Mouse (Mus musculus): ENCODE measurements around the gene Cers1.

Gene Cers1

DNA sequence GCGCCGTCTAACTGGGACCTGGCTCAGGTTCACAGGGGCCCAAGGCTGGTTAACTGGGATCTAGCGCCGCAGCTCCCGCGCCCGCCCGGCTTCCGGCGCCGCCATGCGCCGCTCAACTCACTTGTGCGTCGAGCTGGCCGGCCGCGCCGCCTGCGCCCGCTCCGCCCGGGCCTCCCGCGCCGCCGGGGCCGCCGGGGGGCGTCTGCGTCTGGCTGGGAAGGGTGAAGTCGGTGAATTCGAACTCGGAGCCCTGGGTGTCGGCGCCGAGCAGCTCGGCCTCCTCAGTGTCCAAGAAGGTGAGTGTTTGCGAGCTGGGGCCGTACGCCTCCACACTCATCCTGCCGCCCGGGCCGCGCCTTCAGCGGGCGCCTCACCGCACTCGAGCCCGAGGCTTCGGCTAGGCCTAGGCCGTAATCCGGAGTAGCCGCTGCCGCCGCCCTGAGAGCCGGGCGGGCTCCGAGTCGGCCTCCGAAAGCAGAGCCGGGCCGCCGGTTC, 37.1 kb downstream of the Cers1 start:
- peak; percentile 71 for DNase-seq

DNA sequence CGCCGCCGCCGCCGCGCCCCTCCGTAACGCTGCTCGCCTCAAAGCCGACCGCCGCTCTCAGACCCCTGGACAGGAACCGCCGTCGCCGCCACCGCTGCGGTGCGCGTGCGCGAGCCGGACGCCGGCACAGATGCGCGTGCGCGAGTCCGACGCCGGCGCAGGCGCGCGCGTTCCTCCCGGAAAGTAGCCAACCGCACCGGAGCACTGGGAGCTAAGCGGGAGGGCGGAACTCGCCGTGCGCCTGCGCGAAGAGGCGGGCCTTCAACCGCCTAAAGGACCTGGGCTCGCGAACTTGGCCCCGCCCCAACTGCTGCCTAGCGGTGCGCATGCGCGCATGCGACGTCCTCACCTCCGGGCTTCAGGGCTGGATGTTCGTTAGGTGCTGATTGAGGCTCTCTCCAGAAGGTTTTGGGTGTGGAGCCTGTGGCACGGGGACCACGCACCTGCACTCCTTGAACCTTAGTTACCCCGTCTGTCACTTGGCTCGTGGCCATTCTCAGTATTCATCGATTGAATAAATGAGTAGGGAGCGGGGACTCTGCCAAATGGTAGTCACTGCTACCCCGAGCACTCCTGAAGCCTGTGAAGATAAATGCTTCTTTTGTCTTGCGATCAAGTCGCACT, 37.7 kb downstream of the Cers1 start, which contains the start of gene Upf1:
Upf1 (minus strand) TSS at position 85 of the 624 bp plus-strand sequence.
- peak; percentile 100 for DNase-seq

DNA sequence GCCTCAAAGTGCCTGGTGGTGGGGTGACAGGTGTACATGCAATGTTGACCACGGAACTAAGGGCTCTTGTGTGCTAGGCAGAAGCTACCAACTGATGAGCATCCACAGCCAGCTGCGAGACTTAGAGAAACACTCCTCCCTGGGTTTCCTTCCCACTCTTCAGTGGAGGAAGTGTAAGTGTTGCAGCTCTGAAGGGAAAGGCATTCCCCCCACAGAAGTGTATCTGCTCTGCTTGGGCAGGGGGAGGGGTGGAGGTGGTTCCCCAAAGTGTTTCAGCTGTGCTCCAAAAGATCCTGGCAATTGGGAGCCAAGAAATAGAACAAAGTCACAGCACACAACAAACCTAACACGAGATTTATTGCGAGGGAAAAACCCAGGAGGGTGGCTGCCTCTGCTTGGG, 38.4 kb downstream of the Cers1 start:
- no peak for DNase-seq

DNA sequence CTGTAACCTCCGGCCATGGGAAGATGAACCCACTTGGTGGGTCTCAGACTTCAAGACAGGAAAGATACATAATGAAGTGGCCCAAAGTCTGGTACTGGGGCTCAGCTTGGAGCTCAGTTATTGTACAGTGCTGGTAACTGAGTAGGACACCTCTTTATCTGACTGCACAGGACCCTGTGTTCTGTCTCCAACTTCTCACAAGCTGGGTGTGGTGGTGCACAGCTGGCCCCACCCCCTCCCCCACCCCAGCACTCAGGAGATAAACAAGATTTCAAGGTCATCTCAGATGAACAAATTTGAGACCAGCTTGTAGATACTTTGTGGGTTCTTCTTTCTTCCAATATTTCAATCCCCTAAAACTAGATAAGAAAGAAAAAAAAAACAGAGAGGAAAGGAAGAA, 40.5 kb downstream of the Cers1 start:
- no peak for DNase-seq

DNA sequence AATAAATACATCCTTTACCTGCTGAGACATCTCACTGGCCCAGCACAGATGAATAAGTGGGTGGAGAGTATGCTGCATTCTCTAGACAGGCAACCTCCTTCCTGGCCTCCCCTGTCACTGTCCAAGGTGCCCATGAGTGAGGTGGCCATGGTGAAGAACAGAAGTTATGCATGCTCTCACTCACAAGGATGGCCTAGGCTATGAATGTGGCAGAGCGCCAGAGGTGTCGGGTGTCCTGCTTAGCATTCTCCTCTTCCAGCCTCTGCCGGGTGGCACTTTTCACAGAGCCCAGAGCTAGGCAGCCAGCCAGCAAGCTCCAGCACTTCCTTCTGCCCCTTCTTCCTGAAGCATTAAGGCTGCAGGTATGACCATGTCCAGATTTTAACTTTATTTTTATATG, 43.8 kb downstream of the Cers1 start:
- DNase-seq = no peak

DNA sequence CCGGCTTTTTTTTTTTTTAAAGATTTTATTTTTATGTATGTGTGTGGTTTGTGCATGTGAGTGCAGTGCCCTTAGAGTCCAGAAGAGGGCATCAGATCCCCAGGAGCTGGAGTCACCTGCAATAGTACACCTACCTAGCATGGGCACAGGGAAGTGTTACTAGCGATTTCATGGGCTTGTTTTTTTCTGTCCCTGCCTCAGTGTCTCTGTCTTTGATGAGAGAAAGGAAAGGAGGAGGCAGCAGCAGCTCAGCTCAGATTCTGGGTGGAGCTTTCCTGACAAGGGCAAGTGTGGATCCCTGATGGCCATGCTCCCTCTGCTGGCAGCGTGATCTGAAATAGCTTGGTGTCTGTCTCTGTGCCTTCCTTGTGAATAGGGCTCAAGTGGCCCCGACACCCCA, 45.2 kb downstream of the Cers1 start:
- peak; percentile 40 for DNase-seq

DNA sequence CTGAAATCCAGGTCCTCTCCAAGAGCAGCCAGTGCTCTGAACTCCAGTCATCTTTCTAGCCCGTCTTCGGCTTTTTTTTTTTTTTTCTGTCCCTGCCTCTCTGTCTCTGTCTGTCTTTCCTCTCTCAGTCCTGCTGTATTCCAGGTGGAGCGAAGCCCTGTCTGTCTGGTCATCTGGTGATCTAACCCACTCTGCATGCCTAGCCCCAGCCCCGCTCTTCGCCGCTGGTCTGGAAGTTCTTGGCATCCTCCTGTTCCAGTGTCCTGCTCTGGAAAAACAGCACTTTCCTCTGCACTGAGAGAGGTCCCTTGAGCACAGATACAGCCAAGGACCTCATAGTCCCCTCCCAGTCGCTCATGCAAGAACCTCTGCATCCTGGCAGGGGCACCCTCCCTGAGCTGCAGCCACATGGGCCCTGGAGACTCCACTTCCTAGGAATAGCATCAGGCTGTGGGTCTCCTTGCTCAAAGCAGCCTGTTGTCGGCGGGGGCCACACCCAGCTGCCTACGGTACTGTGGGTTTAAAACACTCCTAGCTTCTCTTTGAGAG, 46.0 kb downstream of the Cers1 start:
- no peak for DNase-seq

DNA sequence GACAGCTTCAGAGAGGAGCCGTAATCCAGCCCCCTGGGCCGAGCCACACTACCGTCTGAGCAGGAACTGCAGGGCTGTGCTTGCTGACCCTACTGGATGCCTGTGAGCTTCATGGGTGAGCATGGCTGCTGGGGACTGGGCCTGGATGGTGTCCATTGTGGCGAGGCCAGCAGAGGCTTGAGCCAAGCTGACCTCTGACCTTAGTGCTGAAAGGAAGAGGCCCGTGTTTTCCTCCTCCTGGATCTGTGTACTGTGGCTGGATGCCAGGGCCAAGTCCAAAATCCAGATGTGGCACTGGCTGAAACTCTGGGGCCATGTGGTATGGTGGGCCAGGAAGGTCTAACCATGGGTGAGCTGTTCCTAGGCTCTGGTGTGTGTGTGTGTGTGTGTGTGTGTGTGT, 48.5 kb downstream of the Cers1 start:
- DNase-seq = no peak

DNA sequence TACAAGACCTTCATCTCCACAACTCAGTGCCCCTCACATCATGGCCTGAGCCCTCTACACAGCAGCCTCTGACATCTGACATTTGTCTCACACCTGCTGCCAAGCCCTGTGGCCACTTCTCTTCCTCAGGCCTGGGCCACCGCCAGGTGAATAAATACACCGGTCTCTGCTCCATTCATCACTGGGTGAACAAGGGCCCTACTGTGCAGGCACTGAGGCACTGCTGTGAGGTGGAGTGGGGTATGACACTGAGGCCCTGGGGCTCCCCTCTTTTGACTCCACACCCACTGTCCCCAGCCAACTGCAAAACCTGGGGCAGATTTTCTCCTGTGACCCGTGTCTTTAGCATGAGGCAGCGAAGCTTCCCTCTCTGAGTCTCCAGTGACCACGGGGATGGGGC, 51.0 kb downstream of the Cers1 start:
- no peak for DNase-seq

DNA sequence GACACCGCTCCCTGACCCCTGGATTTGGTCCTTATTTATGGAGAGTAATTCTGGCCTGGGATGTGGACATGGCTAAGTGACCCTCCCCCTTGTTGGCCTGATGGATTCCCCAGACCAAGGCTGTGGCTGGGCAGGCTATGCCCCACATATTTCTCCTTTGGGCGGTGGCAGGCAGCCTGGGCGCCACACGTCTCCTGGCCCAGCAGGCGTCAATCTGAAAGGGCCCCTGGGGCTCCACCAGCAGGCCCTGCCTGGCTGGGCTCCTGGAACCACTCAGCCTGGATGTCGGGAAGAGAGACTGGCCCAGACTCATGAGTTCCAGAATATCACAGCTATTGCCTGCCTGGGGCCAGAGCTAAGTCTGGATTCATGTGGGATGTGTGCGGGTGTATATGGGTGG, 54.9 kb downstream of the Cers1 start:
- no peak for DNase-seq

DNA sequence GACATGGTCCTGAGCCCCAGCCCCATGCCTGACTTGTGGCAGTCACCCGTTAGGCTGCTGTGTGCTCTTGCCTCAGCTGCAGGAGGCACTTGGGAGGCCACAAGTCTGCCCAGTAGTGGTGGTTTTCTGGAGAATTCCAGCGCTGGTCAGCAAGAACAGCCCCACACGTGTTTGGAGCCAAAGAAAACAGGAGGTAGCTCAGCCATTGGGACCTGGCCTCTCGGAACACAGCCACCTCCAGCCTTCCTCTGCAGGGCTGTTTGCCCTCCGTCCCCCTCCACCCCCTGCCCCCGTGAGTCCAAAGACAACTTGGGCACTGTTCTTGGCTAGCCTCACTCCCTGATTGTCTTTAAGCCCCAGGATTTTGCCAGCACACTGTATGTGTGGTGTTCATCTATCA, 56.4 kb downstream of the Cers1 start:
- DNase-seq = no peak

DNA sequence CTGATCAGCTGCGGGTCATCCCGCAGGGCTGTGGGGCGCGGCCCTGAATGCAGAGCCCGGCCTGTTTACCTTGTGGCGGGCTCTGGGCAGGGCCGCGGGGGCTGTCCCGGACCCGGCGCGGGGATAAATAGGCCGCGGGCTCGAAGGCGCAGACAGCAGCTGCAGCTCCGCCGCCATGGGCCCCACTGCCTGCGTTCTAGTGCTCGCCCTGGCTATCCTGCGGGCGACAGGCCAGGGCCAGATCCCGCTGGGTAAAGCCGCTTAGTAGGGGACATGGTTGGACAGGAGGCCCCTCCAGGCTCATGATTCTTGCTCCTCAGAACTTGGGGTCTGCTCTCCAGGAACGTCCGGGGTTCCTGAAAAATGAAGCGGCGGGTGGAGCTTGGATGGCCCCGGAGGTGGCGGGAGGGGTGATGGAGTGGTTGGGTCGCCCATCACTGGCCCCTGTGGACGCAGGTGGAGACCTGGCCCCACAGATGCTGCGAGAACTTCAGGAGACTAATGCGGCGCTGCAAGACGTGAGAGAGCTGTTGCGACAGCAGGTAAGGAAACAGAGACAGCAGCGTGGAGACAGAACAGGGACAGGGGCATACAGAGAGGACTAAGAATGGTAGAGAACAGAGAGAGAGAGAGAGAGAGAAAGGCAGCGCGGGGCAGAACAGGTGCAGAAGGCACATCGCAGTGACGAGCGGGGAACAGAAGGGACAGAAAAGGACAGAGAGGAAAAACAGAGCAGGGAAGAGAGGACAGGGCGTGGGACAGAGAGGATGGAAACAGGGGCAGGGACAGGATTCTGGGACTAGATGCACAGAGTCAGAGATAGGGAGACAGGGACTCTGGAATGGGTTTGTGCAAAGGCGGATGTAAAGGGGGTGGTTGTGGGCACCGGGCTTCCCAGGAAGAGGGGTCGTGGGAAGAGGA, 58.1 kb downstream of the Cers1 start, which contains the start of gene Comp:
Comp (plus strand) TSS at position 162 of the 921 bp plus-strand sequence.
- DNase-seq = no peak

DNA sequence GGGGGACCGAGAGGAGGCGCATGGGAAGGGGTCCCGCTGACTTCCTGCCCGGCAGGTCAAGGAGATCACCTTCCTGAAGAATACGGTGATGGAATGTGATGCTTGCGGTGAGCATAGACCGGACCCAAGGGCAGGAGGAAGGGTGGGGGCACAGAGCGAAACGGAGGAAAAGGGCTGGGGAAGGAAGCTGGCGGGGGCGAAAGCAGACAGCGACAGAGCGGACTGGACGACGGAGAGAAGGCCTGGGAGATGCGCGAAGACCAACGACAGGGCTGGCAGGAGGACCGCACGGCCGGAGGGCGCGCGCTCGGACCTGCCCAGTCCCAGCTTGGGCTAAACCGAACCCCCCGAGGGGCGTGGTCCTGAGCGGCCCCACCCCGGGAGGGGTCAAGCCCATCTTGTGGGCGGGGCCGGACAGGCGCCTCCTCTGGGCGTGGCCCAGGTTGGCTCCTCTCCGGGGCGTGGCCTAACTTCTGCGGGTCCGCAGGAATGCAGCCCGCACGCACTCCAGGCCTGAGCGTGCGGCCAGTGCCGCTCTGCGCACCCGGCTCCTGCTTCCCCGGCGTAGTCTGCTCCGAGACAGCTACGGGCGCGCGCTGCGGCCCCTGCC, 58.8 kb downstream of the Cers1 start:
- peak; percentile 56 for DNase-seq

DNA sequence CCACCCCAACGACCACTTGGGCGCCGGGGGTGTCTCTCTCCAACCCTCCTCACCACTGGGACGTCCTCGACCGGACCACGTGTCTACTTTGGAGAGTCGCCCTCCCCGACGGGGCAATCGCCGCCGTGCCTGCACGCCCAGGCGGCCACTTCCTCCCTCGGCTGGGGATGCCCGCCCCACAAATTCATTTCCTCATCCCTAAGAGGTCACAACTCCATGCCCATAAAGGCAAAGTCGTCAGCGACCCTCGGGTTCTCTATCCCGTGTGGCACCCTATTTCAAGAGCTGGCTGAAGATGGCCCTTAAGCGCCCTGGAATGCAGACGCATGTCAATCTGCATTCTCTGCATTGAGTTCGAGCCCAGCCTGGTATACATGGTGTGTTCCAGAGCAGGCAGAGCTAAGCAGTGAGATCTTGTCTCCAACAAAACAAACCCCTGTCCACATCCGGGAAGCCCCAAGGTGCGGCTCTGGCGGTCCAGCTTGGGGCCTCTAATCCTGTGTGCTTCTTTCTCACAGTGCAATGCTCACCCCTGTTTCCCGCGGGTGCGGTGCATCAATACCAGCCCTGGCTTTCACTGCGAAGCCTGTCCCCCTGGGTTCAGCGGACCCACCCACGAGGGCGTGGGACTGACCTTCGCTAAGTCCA, 59.8 kb downstream of the Cers1 start:
- no peak for DNase-seq

DNA sequence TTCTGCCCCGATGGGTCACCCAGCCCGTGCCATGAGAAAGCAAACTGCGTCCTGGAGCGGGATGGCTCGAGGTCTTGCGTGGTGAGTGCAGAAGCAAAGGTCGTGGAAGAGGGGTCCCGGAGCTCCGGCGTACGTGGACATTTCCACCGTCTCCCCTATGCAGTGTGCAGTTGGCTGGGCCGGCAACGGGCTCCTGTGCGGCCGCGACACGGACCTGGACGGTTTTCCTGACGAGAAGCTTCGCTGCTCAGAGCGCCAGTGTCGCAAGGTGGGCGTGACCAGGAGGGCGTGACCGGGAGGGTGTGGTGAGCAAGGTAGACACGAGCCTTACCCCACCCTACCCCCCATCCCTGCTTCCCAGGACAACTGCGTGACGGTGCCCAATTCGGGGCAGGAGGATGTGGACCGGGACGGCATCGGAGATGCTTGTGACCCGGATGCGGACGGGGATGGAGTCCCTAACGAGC, 60.7 kb downstream of the Cers1 start:
- DNase-seq = no peak

DNA sequence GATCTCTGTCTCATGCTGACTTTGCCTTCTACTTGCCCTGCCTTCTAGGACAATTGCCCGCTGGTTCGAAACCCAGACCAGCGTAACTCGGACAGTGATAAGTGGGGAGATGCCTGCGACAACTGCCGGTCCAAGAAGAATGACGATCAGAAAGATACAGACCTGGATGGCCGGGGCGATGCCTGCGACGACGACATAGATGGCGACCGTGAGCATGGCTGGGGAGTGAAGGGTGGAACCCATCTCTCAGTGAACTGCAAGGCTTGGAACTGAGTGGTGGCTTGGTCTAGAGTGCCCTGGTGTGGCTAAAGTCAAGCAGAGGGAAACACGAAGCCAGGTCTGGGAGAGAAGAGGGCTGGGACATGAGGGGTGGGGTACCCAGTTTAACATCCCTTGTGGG, 61.5 kb downstream of the Cers1 start:
- no peak for DNase-seq

DNA sequence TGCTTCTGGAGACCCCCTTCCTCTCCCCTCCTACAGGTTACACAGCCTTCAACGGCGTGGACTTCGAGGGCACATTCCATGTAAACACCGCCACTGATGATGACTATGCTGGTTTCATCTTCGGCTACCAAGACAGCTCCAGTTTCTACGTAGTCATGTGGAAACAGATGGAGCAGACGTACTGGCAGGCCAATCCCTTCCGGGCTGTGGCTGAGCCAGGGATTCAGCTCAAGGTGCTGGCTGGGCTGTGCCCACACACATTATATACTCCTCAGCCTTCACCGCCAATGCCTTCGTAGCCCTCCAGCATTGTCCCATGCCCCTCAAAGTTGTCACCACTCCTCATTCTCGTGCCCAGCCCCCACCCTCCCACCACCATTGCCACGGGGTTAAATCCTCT, 64.5 kb downstream of the Cers1 start:
- no peak for DNase-seq

Measured in thymus, postnatal 14 days (tissue).